Mouse (Mus musculus) MEL (cell line): ENCODE data around the gene Tuba1b.

Source experiments
- CTCF ChIP-seq, 3 experiments: IDR thresholded peaks in 2 of 3; conservative IDR thresholded peaks in 1 of 3; 2 replicates each; pipeline ENCODE4 v1.5.1; 2011 to 2012; ENCODE audit warnings: low read length in 3 of 3, low read depth in 2 of 3, mild to moderate bottlenecking in 2 of 3, improper control_type of control experiment in 1 of 3, inconsistent platforms in 1 of 3, mixed read lengths in 1 of 3, moderate library complexity in 1 of 3; ENCODE audit not compliant: control insufficient read depth in 1 of 3, insufficient read depth in 1 of 3, poor library complexity in 1 of 3, severe bottlenecking in 1 of 3
- E2F4 ChIP-seq: IDR thresholded peaks from 2 replicates; pipeline ENCODE4 v1.6.1; 2011; ENCODE audit warnings: low read depth, low read length, improper control_type of control experiment, borderline replicate concordance
- GATA1 ChIP-seq: IDR thresholded peaks from 2 replicates; pipeline ENCODE4 v1.6.1; 2011; ENCODE audit warnings: low read depth, low read length, improper control_type of control experiment
- MXI1 ChIP-seq: IDR thresholded peaks from 2 replicates; pipeline ENCODE4 v1.6.1; 2011; ENCODE audit warnings: mild to moderate bottlenecking, low read depth, low read length, improper control_type of control experiment
- UBTF ChIP-seq: IDR thresholded peaks from 2 replicates; pipeline ENCODE4 v1.6.1; 2012; ENCODE audit warnings: low read depth, mild to moderate bottlenecking, inconsistent platforms, low read length, improper control_type of control experiment, moderate library complexity, borderline replicate concordance; ENCODE audit not compliant: insufficient read depth
- ZNF384 ChIP-seq: IDR thresholded peaks from 2 replicates; pipeline ENCODE4 v1.6.1; 2012; ENCODE audit warnings: low read depth, mild to moderate bottlenecking, inconsistent platforms, low read length, improper control_type of control experiment

GRCm38 (mm10) chr15:98933833-98934216, 540 bp downstream of the Tuba1b start:
- TF ChIP-seq CTCF (IDR thresholded peaks at IDR 0.05 in 2 of 3, conservative IDR thresholded peaks at IDR 0.05 in 1 of 3; ENCODE audit: control insufficient read depth in 1 of 3, insufficient read depth in 1 of 3, low read depth in 2 of 3, low read length in 3 of 3, poor library complexity in 1 of 3, severe bottlenecking in 1 of 3) (no peak), E2F4 (peak; percentile 99), UBTF (no peak), ZNF384 (no peak), MXI1 (no peak), GATA1 (no peak)
